Mouse (Mus musculus): ENCODE results near the gene Cd4.

The Cd4 gene

GRCm38 (mm10) chr6:124814858-124815774 is 72.9 kb downstream of the Cd4 start:
- in situ Hi-C loops (cut with MseI, MboI), result no loop called here

Measured in mouse trophoblast stem cell (cell line).